Mouse (Mus musculus): ENCODE measurements at regions not wholly inside any gene's neighbourhood (a gene's known extent, or its start where the extent isn't known, plus 50 kb on each side); places are given as distances from the start of the nearest gene placed in this dataset.

- Histone ChIP-seq H3K27me3 (no peaks in the 10 kb centered on the region), H3K9ac (no peak overlapping the region), H3K9me3 (no peaks in the 10 kb centered on the region), H3K36me3 (no peaks in the 10 kb centered on the region), H3K4me2 (replicated peaks) (no peak overlapping the region), H3K4me1 (no peaks in the 10 kb centered on the region), H3K4me3 (no peak overlapping the region), H3K27ac (no peak overlapping the region)
- ATAC-seq (ENCODE audit: low FRiP score, low read depth) = no peak
- WGBS = 84% methylated on average over 4 of the region's 4 CpGs
Measured at GRCm38 (mm10) chr13:102318891-102319404, 374.4 kb upstream of the Cd180 start.

DNA sequence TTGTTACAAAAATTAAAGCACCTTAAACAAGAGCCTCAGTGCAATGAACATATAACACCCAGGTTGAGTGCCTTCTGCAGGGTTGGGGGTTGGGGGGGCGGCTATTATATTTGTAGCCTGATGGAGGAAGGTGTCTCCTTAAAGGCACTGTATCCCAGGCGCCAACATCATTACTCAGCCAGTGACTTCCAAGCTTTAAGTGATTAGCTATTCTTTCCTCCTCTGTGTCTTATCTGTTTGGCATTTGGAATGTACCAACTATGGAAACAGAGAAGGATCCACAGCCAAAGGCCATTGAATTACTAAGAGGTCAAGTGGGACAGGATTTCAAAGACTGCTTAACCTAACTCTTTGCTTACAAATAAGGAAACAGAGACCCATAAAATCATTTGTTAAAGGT, 373.9 kb upstream of the Cd180 start:
- Histone ChIP-seq H3K36me3 (no peaks in the 10 kb centered on the region), H3K27me3 (no peaks in the 10 kb centered on the region), H3K27ac (no peak overlapping the region), H3K4me3 (no peak overlapping the region), H3K4me2 (replicated peaks) (no peak overlapping the region), H3K9me3 (no peaks in the 10 kb centered on the region), H3K9ac (no peak overlapping the region), H3K4me1 (no peaks in the 10 kb centered on the region)
- 79% methylated on average over 2 of the region's 2 CpGs for WGBS
- ATAC-seq (ENCODE audit: low FRiP score, low read depth) = no peak

GRCm38 (mm10) chr13:102323876-102324275, 369.5 kb upstream of the Cd180 start:
- 93% methylated on average over 3 of the region's 3 CpGs for WGBS
- ATAC-seq (ENCODE audit: low FRiP score, low read depth) = no peak
- no peaks in the 10 kb centered on the region for H3K9me3 ChIP-seq

DNA sequence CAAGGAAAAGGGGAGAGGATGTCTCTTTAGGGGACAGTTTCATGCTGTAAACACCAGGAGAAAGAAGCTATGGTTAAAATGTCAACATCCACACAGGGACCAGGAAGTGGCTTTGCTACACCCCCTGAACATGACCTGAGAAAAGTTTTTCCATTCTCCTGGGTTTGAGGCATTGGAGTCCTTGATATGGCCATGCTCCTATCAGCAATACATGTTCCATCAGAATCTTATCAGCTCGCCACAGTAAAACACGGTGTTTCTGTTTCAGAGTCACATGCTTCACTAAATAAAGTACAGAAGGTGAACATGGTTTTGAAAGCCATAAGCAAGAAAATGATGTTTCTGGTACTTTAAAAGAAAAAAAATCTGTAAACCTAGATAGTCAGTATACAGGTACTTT, 367.4 kb upstream of the Cd180 start:
- no peak overlapping the region for H3K4me3 ChIP-seq
- no peaks in the 10 kb centered on the region for H3K36me3 ChIP-seq
- no peak overlapping the region for H3K9ac ChIP-seq
- H3K27me3 ChIP-seq = no peaks in the 10 kb centered on the region; the same call in 1 of the 2 replicates
- H3K27ac ChIP-seq = no peak overlapping the region
- H3K4me1 ChIP-seq = no peaks in the 10 kb centered on the region
- no peak for ATAC-seq (ENCODE audit: low FRiP score, low read depth)
- no peak overlapping the region for H3K4me2 ChIP-seq (replicated peaks)
- H3K9me3 ChIP-seq = no peaks in the 10 kb centered on the region
- 74% methylated on average over 2 of the region's 2 CpGs for WGBS

More at GRCm38 (mm10) chr13:102323876-102324275, 369.5 kb upstream of the Cd180 start:
- H3K9ac ChIP-seq = no peak overlapping the region
- H3K4me3 ChIP-seq = no peak overlapping the region
- H3K36me3 ChIP-seq = no peaks in the 10 kb centered on the region
- H3K4me2 ChIP-seq (replicated peaks) = no peak overlapping the region
- no peaks in the 10 kb centered on the region for H3K4me1 ChIP-seq
- no peak overlapping the region for H3K27ac ChIP-seq
- no peaks in the 10 kb centered on the region; the same call in 1 of the 2 replicates for H3K27me3 ChIP-seq

- H3K9ac ChIP-seq = no peak overlapping the region
- no peak overlapping the region for H3K27ac ChIP-seq
- H3K4me3 ChIP-seq = no peak overlapping the region
- H3K9me3 ChIP-seq = no peaks in the 10 kb centered on the region
- H3K4me1 ChIP-seq = no peaks in the 10 kb centered on the region
- no peaks in the 10 kb centered on the region for H3K36me3 ChIP-seq
- H3K27me3 ChIP-seq = no peaks in the 10 kb centered on the region; the same call in 1 of the 2 replicates
- no peak overlapping the region for H3K4me2 ChIP-seq (replicated peaks)
- no peak for ATAC-seq (ENCODE audit: low FRiP score, low read depth)
- WGBS = 70% methylated on average over 2 of the region's 2 CpGs
Measured at GRCm38 (mm10) chr13:102326544-102326943, 366.8 kb upstream of the Cd180 start.

GRCm38 (mm10) chr13:102333667-102334066, 359.7 kb upstream of the Cd180 start:
- Histone ChIP-seq H3K36me3 (no peaks in the 10 kb centered on the region), H3K4me3 (no peak overlapping the region), H3K9ac (no peak overlapping the region), H3K27me3 (no peaks in the 10 kb centered on the region), H3K4me2 (replicated peaks) (peak overlapping the region; percentile 51; the same call in 1 of the 2 replicates), H3K9me3 (no peaks in the 10 kb centered on the region), H3K4me1 (peaks cover 21% of the 10 kb centered on the region), H3K27ac (no peak overlapping the region)
- no peak for ATAC-seq (ENCODE audit: low FRiP score, low read depth)
- 46% methylated on average over 1 of the region's 1 CpGs for WGBS

GRCm38 (mm10) chr13:102334131-102334534, 359.2 kb upstream of the Cd180 start:
- Histone ChIP-seq H3K9ac (no peak overlapping the region), H3K36me3 (no peaks in the 10 kb centered on the region), H3K27ac (no peak overlapping the region), H3K4me2 (replicated peaks) (peak overlapping the region; percentile 51), H3K27me3 (no peaks in the 10 kb centered on the region), H3K9me3 (no peaks in the 10 kb centered on the region), H3K4me1 (peaks cover 21% of the 10 kb centered on the region), H3K4me3 (0 out of 2 replicates have a peak overlapping the region, but pooled peaks have one; percentile 13)
- WGBS = 18% methylated on average over 13 of the region's 13 CpGs
- peak; percentile 54; the same call in 1 of the 2 replicates for ATAC-seq (ENCODE audit: low FRiP score, low read depth)

DNA sequence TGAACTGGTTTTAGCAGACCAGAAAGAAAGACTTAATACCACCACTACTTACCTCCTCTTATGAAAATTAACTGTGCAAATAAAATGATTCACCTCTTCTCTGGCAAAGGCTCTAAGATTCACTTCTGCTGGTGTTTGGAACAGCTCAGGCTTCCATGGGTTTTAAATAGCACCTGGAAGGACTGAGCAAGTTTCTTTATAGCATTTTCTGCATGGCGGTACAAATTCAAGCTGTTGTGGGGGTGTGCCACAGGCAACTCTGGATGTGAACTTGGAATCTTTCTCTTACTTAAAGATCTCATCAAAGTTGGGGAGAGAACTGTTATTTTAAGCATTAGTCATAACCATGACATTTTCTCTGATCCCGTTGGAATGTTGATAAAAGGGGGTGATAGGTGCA, 350.1 kb upstream of the Cd180 start:
- H3K36me3 ChIP-seq = no peaks in the 10 kb centered on the region
- H3K9ac ChIP-seq = no peak overlapping the region
- no peak overlapping the region for H3K4me3 ChIP-seq
- H3K27ac ChIP-seq = no peak overlapping the region
- no peaks in the 10 kb centered on the region for H3K27me3 ChIP-seq
- no peaks in the 10 kb centered on the region for H3K9me3 ChIP-seq
- WGBS = 67% methylated on average over 2 of the region's 2 CpGs
- no peak overlapping the region for H3K4me2 ChIP-seq (replicated peaks)
- H3K4me1 ChIP-seq = 0 out of 2 replicates have a peak, but pooled peaks cover 4% of the 10 kb centered on the region
- ATAC-seq (ENCODE audit: low FRiP score, low read depth) = no peak

DNA sequence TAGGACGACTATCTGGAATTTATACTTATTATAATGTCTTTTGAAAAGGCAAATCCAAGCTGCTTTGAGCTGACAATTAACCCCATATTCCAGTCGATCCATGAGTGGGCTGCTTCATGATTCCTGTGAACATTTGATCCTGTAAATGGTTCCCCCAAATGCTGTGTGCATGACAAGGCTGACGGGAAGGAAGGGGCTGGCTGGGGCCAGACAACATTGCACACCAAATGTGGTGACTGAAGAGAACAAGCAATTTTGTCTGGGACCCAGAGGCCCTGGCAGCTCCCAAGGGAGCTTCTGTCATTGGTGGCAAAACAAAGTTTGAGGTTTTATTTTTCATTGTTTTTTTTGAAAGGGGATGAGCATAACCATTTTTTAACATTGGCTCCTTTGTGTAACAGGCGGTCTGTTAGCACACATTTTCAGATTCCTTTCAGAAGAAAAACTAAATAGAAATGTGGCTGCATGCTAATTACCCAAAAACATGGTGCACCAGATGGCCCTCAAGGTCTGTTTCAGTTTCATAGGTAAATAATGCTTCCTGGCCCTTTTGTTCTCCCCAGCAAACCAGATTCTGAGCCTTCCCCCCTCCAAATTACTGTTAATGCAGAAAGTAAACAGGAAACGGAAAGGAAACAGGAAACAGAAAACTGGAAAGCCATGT, 348.6 kb upstream of the Cd180 start:
- Histone ChIP-seq H3K27ac (no peak overlapping the region), H3K36me3 (no peaks in the 10 kb centered on the region), H3K4me2 (replicated peaks) (no peak overlapping the region), H3K9ac (no peak overlapping the region), H3K27me3 (no peaks in the 10 kb centered on the region), H3K4me3 (no peak overlapping the region), H3K9me3 (no peaks in the 10 kb centered on the region), H3K4me1 (0 out of 2 replicates have a peak, but pooled peaks cover 4% of the 10 kb centered on the region)
- WGBS = 69% methylated on average over 5 of the region's 5 CpGs
- no peak for ATAC-seq (ENCODE audit: low FRiP score, low read depth)

GRCm38 (mm10) chr13:102349493-102349892, 343.9 kb upstream of the Cd180 start:
- ATAC-seq (ENCODE audit: low FRiP score, low read depth) = no peak
- 90% methylated on average over 1 of the region's 1 CpGs for WGBS
- H3K4me3 ChIP-seq = no peak overlapping the region
- no peaks in the 10 kb centered on the region for H3K9me3 ChIP-seq
- no peaks in the 10 kb centered on the region for H3K27me3 ChIP-seq
- 0 out of 2 replicates have a peak, but pooled peaks cover 6% of the 10 kb centered on the region for H3K4me1 ChIP-seq
- no peak overlapping the region for H3K27ac ChIP-seq
- no peak overlapping the region for H3K4me2 ChIP-seq (replicated peaks)
- no peaks in the 10 kb centered on the region for H3K36me3 ChIP-seq
- H3K9ac ChIP-seq = no peak overlapping the region

- WGBS = 53% methylated on average over 10 of the region's 10 CpGs
- no peaks in the 10 kb centered on the region for H3K36me3 ChIP-seq
- H3K9ac ChIP-seq = no peak overlapping the region
- H3K4me1 ChIP-seq = 0 out of 2 replicates have a peak, but pooled peaks cover 3% of the 10 kb centered on the region
- no peak overlapping the region for H3K4me2 ChIP-seq (replicated peaks)
- H3K9me3 ChIP-seq = no peaks in the 10 kb centered on the region
- H3K4me3 ChIP-seq = no peak overlapping the region
- no peaks in the 10 kb centered on the region for H3K27me3 ChIP-seq
- no peak overlapping the region for H3K27ac ChIP-seq
- ATAC-seq (ENCODE audit: low FRiP score, low read depth) = peak; percentile 51; the same call in 1 of the 2 replicates
Measured at GRCm38 (mm10) chr13:102352073-102352854, 341.1 kb upstream of the Cd180 start.

- 33% methylated on average over 1 of the region's 1 CpGs for WGBS
- Histone ChIP-seq H3K36me3 (no peaks in the 10 kb centered on the region), H3K27ac (no peak overlapping the region), H3K4me2 (replicated peaks) (no peak overlapping the region), H3K4me1 (0 out of 2 replicates have a peak, but pooled peaks cover 3% of the 10 kb centered on the region), H3K27me3 (no peaks in the 10 kb centered on the region), H3K9me3 (no peaks in the 10 kb centered on the region), H3K4me3 (no peak overlapping the region), H3K9ac (no peak overlapping the region)
- no peak for ATAC-seq (ENCODE audit: low FRiP score, low read depth)
Measured at GRCm38 (mm10) chr13:102355569-102355968, 337.8 kb upstream of the Cd180 start.
